10 mouse cellular contexts compared by ENCODE assay signal in genomic region chr11:77783747-77784646, GRCm38 (mm10). TPM values are rescaled to one million over a fixed set of nuclear protein-coding genes. Genes with fewer than 3 reads are reported as not detected.
DNase-seq lines count a peak whose midpoint lies in the region; ATAC-seq and TF ChIP-seq lines count a peak whose summit lies in the region.
"Had no signal": no experiment of that assay in that cellular context is flagged by ENCODE, and none has a peak within 500 bp of the region (broad histone marks: within the 10 kb centered on the region; RNA-seq: fewer than 3 reads in every experiment).

No protein-coding gene starts in this region.

- H3K27me3 ChIP-seq in MEL (ENCODE audit: control insufficient read depth in 1 of 2, insufficient read depth in 2 of 2, low read length in 2 of 2) = no peaks in the 10 kb centered on the region
- H3K27me3 ChIP-seq in forebrain, embryonic 13.5 days = no peaks in the 10 kb centered on the region
- H3K27me3 ChIP-seq in kidney, embryonic 14.5 days (ENCODE audit: control insufficient read depth, insufficient read depth, low read length) = no peaks in the 10 kb centered on the region
- H3K27me3 ChIP-seq in stomach, embryonic 15.5 days (replicated peaks) = no peaks in the 10 kb centered on the region

- peak in 1 of 2 experiments; percentile 63 for TF ChIP-seq EP300 in MEL (IDR thresholded peaks at IDR 0.05; ENCODE audit: low read depth in 1 of 2, low read length in 2 of 2)

- ATAC-seq in forebrain, embryonic 13.5 days = peak; percentile 41; the same call in 1 of the 2 replicates
- ATAC-seq in kidney, embryonic 14.5 days (ENCODE audit: low FRiP score, low TSS enrichment) = no peak
- ATAC-seq in stomach, embryonic 15.5 days (ENCODE audit: insufficient read depth, low FRiP score, low read depth) = peak; percentile 25; the same call in 1 of the 2 replicates

- TF ChIP-seq CTCF in MEL (IDR thresholded peaks at IDR 0.05 in 2 of 3, conservative IDR thresholded peaks at IDR 0.05 in 1 of 3; ENCODE audit: control insufficient read depth in 1 of 3, insufficient read depth in 1 of 3, low read depth in 2 of 3, low read length in 3 of 3, poor library complexity in 1 of 3, severe bottlenecking in 1 of 3) = peak in 2 of 3 experiments; percentile 26 to 30; a peak in 4 of 6 replicates

- H3K4me2 ChIP-seq in forebrain, embryonic 13.5 days = no peak overlapping the region
- H3K4me2 ChIP-seq in kidney, embryonic 14.5 days (replicated peaks; ENCODE audit: low read depth, low read length) = peak overlapping the region; percentile 5; the same call in 1 of the 2 replicates
- H3K4me2 ChIP-seq in stomach, embryonic 15.5 days = peak overlapping the region; percentile 13; the same call in 1 of the 2 replicates

- H3K4me1 ChIP-seq in MEL (ENCODE audit: control insufficient read depth in 1 of 2, insufficient read depth in 2 of 2, low read length in 2 of 2) = peaks cover 23 to 39% of the 10 kb centered on the region in 2 experiments
- H3K4me1 ChIP-seq in forebrain, embryonic 13.5 days = peaks cover 45% of the 10 kb centered on the region
- peaks cover 38% of the 10 kb centered on the region for H3K4me1 ChIP-seq in kidney, embryonic 14.5 days (ENCODE audit: control insufficient read depth, insufficient read depth, low read length)
- H3K4me1 ChIP-seq in stomach, embryonic 15.5 days = peaks cover 42% of the 10 kb centered on the region

- H3K9ac ChIP-seq in MEL (ENCODE audit: control insufficient read depth, low read depth, low read length, poor library complexity, severe bottlenecking) = peak overlapping the region; percentile 75
- 0 out of 2 replicates have a peak overlapping the region, but pooled peaks have one; percentile 3 for H3K9ac ChIP-seq in forebrain, embryonic 13.5 days
- no peak overlapping the region for H3K9ac ChIP-seq in kidney, embryonic 14.5 days (ENCODE audit: low read depth, low read length)
- no peak overlapping the region for H3K9ac ChIP-seq in stomach, embryonic 15.5 days

- 65% methylated on average over 18 of the region's 18 CpGs for WGBS in forebrain, embryonic 13.5 days
- WGBS in kidney, embryonic 14.5 days = 62% methylated on average over 18 of the region's 18 CpGs
- 49% methylated on average over 18 of the region's 18 CpGs for WGBS in stomach, embryonic 15.5 days

- peak in 1 of 2 experiments; percentile 68; a peak in 2 of 4 replicates for TF ChIP-seq POLR2A in MEL (IDR thresholded peaks at IDR 0.05; ENCODE audit: control insufficient read depth in 1 of 2, insufficient read depth in 1 of 2, low read depth in 1 of 2, low read length in 2 of 2, poor library complexity in 1 of 2)

- peak; percentile 30 for TF ChIP-seq RAD21 in MEL (IDR thresholded peaks at IDR 0.05; ENCODE audit: low read depth, low read length)

- no peaks in the 10 kb centered on the region for H3K9me3 ChIP-seq in MEL (replicated peaks; ENCODE audit: insufficient read depth, low read length)
- no peaks in the 10 kb centered on the region for H3K9me3 ChIP-seq in forebrain, embryonic 13.5 days (replicated peaks)
- H3K9me3 ChIP-seq in kidney, embryonic 14.5 days (ENCODE audit: control insufficient read depth, low read length) = no peaks in the 10 kb centered on the region
- no peaks in the 10 kb centered on the region for H3K9me3 ChIP-seq in stomach, embryonic 15.5 days

- DNase-seq in cerebellum, adult 11-12 months = peak; percentile 61
- no peak for DNase-seq in cerebellum, postnatal 36 days
- peak; percentile 85 for DNase-seq in MEL (ENCODE audit: low read depth, low spot score)
- peak; percentile 84 for DNase-seq in lung, postnatal 10 days
- DNase-seq in gastrocnemius, postnatal 10 days = no peak

- H3K4me3 ChIP-seq in MEL (ENCODE audit: control insufficient read depth in 1 of 2, insufficient read depth in 1 of 2, low read depth in 2 of 2, low read length in 2 of 2) = peak overlapping the region; percentile 33 to 54
- H3K4me3 ChIP-seq in forebrain, embryonic 13.5 days = no peak overlapping the region
- H3K4me3 ChIP-seq in kidney, embryonic 14.5 days (ENCODE audit: low read length) = no peak overlapping the region
- H3K4me3 ChIP-seq in stomach, embryonic 15.5 days (replicated peaks) = no peak overlapping the region; the same call in 1 of the 2 replicates

- H3K27ac ChIP-seq in MEL (ENCODE audit: control insufficient read depth, low read depth, low read length) = peak overlapping the region; percentile 95
- H3K27ac ChIP-seq in forebrain, embryonic 13.5 days = peak overlapping the region; percentile 41
- peak overlapping the region; percentile 90; the same call in 1 of the 2 replicates for H3K27ac ChIP-seq in kidney, embryonic 14.5 days (ENCODE audit: low read depth, low read length)
- peak overlapping the region; percentile 84 for H3K27ac ChIP-seq in stomach, embryonic 15.5 days

- no peaks in the 10 kb centered on the region; the same call in 1 of the 2 replicates for H3K79me2 ChIP-seq in MEL (ENCODE audit: control insufficient read depth, insufficient read depth, low read length, poor library complexity)

- H3K36me3 ChIP-seq in MEL (ENCODE audit: control insufficient read depth in 1 of 2, insufficient read depth in 2 of 2, low read length in 2 of 2) = peaks cover 0 to 33% of the 10 kb centered on the region in 2 experiments; a peak in 2 of 4 replicates
- peaks cover 19% of the 10 kb centered on the region for H3K36me3 ChIP-seq in forebrain, embryonic 13.5 days (ENCODE audit: poor library complexity, severe bottlenecking)
- no peaks in the 10 kb centered on the region for H3K36me3 ChIP-seq in kidney, embryonic 14.5 days (ENCODE audit: control insufficient read depth, insufficient read depth, low read length)
- no peaks in the 10 kb centered on the region for H3K36me3 ChIP-seq in stomach, embryonic 15.5 days

TF ChIP-seq in MEL, 35 proteins besides CTCF, POLR2A, EP300 and RAD21 (continues in another document):
- TF ChIP-seq SIN3A (IDR thresholded peaks at IDR 0.05; ENCODE audit: low read length) = peak; percentile 88
- no peak for TF ChIP-seq UBTF (IDR thresholded peaks at IDR 0.05; ENCODE audit: borderline replicate concordance, insufficient read depth, low read depth, low read length)
- no peak; the same call in 1 of the 2 replicates for TF ChIP-seq MYB (IDR thresholded peaks at IDR 0.05; ENCODE audit: low read depth, low read length)
- TF ChIP-seq POLR2AphosphoS2 (IDR thresholded peaks at IDR 0.05; ENCODE audit: low read length) = no peak
- no peak for TF ChIP-seq POLR2AphosphoS5 (IDR thresholded peaks at IDR 0.05; ENCODE audit: borderline replicate concordance, low read depth, low read length)
- TF ChIP-seq KAT2A (conservative IDR thresholded peaks at IDR 0.05; ENCODE audit: low read depth, low read length) = no peak
- no peak for TF ChIP-seq SMC3 (IDR thresholded peaks at IDR 0.05; ENCODE audit: low read depth, low read length)
- no peak for TF ChIP-seq ELF1 (IDR thresholded peaks at IDR 0.05; ENCODE audit: low read depth, low read length)
- TF ChIP-seq HCFC1 (IDR thresholded peaks at IDR 0.05; ENCODE audit: low read depth, low read length) = peak; percentile 35; the same call in 1 of the 2 replicates
- TF ChIP-seq ZKSCAN1 (IDR thresholded peaks at IDR 0.05; ENCODE audit: low read depth, low read length) = no peak
- no peak for TF ChIP-seq ZNF384 (IDR thresholded peaks at IDR 0.05; ENCODE audit: low read depth, low read length)
- no peak for TF ChIP-seq USF2 (IDR thresholded peaks at IDR 0.05; ENCODE audit: borderline replicate concordance in 1 of 2, insufficient read depth in 1 of 2, low read depth in 1 of 2, low read length in 2 of 2)
- no peak for TF ChIP-seq MEF2A (IDR thresholded peaks at IDR 0.05; ENCODE audit: extremely low read depth, insufficient replicate concordance, low read depth, low read length, poor library complexity, severe bottlenecking)
- no peak for TF ChIP-seq ZMIZ1 (IDR thresholded peaks at IDR 0.05; ENCODE audit: low read depth, low read length)
- TF ChIP-seq BHLHE40 (IDR thresholded peaks at IDR 0.05; ENCODE audit: borderline replicate concordance, low read depth, low read length) = 0 out of 2 replicates have a peak, but pooled peaks have one; percentile 23
- TF ChIP-seq MAFK (IDR thresholded peaks at IDR 0.05; ENCODE audit: borderline replicate concordance, low read depth, low read length) = no peak
- TF ChIP-seq NRF1 (IDR thresholded peaks at IDR 0.05; ENCODE audit: insufficient read depth, low read depth, low read length, poor library complexity, severe bottlenecking) = no peak
- peak; percentile 53 for TF ChIP-seq MAX (IDR thresholded peaks at IDR 0.05; ENCODE audit: low read length)
- TF ChIP-seq TAL1 (IDR thresholded peaks at IDR 0.05; ENCODE audit: low read length) = no peak
- no peak for TF ChIP-seq CHD2 (IDR thresholded peaks at IDR 0.05; ENCODE audit: low read length)
- TF ChIP-seq ZC3H11A (IDR thresholded peaks at IDR 0.05; ENCODE audit: low read depth, low read length) = no peak
- TF ChIP-seq MXI1 (IDR thresholded peaks at IDR 0.05; ENCODE audit: low read depth, low read length) = peak; percentile 76

RNA-seq across cellular contexts. Expression of gene Gm10277, which starts 3.5 kb away (rescaled TPM):
- total RNA-seq in MEL (2012; rRNA removed) = 0.16 and 0.35 TPM in 2 replicates
- under 1 TPM in 1 of 2 experiments, not detected in 1; 0.19 TPM for polyA plus RNA-seq in MEL (2012; ENCODE audit: insufficient read depth in 1 of 2, insufficient read length in 2 of 2, low read depth in 1 of 2, low replicate concordance in 2 of 2, missing spikeins in 1 of 2)
- 2.9 and 3.2 TPM in 2 replicates for polyA plus RNA-seq in forebrain, embryonic 13.5 days (2015; fragmentation: Nextera tagmentation; extraction: Ambion mirVana)
- polyA plus RNA-seq in kidney, embryonic 14.5 days (2014; fragmentation: Nextera tagmentation; extraction: Ambion mirVana) = 0.92 and 1.4 TPM in 2 replicates
- 1.5 and 1.6 TPM in 2 replicates for polyA plus RNA-seq in stomach, embryonic 15.5 days (2015; fragmentation: Nextera tagmentation; extraction: Ambion mirVana)
- total RNA-seq in gastrocnemius, postnatal 10 days (2021) = not detected
- total RNA-seq: layer of hippocampus, adult 18-20 months had no signal

RNA-seq across cellular contexts. Expression of gene Myo18a, which starts 21.0 kb away (rescaled TPM):
- 10.8 and 13.1 TPM in 2 replicates for total RNA-seq in MEL (2012; rRNA removed)
- 10 to 100 TPM in 1 of 2 experiments, not detected in 1; 18.0 TPM for polyA plus RNA-seq in MEL (2012; ENCODE audit: insufficient read depth in 1 of 2, insufficient read length in 2 of 2, low read depth in 1 of 2, low replicate concordance in 2 of 2, missing spikeins in 1 of 2)
- 38.2 and 48.1 TPM in 2 replicates for polyA plus RNA-seq in forebrain, embryonic 13.5 days (2015; fragmentation: Nextera tagmentation; extraction: Ambion mirVana)
- 19.1 and 21.1 TPM in 2 replicates for polyA plus RNA-seq in kidney, embryonic 14.5 days (2014; fragmentation: Nextera tagmentation; extraction: Ambion mirVana)
- 29.7 and 29.9 TPM in 2 replicates for polyA plus RNA-seq in stomach, embryonic 15.5 days (2015; fragmentation: Nextera tagmentation; extraction: Ambion mirVana)
- 100 to 1,000 TPM; 300 to 302 TPM for total RNA-seq in gastrocnemius, postnatal 10 days (2021)

RNA-seq across cellular contexts. Expression of gene Cryba1, which starts 58.9 kb away (rescaled TPM):
- total RNA-seq in MEL (2012; rRNA removed) = not detected in 2 replicates
- polyA plus RNA-seq in MEL (2012; ENCODE audit: insufficient read depth in 1 of 2, insufficient read length in 2 of 2, low read depth in 1 of 2, low replicate concordance in 2 of 2, missing spikeins in 1 of 2) = not detected
- 0.76 and 1.7 TPM in 2 replicates for polyA plus RNA-seq in forebrain, embryonic 13.5 days (2015; fragmentation: Nextera tagmentation; extraction: Ambion mirVana)
- polyA plus RNA-seq in kidney, embryonic 14.5 days (2014; fragmentation: Nextera tagmentation; extraction: Ambion mirVana) = not detected in 2 replicates
- 0.13 TPM in 1 of 2 replicates, not detected in the other for polyA plus RNA-seq in stomach, embryonic 15.5 days (2015; fragmentation: Nextera tagmentation; extraction: Ambion mirVana)
- not detected for total RNA-seq in gastrocnemius, postnatal 10 days (2021)
- total RNA-seq: ES-E14; layer of hippocampus, adult 18-20 months had no signal

Comparison
In these comparisons a context has a peak if more than half of its experiments do, and no peak if none do; other contexts are left out.
1. DNase-seq: peak in cerebellum, adult 11-12 months (single experiment), MEL (single experiment) and lung, postnatal 10 days (single experiment); none in cerebellum, postnatal 36 days (0 of 2) and gastrocnemius, postnatal 10 days (single experiment).
2. H3K27ac ChIP-seq: peak in every context shown above with its lines; median percentile 95 in MEL; 90 in kidney, embryonic 14.5 days; 84 in stomach, embryonic 15.5 days; 41 in forebrain, embryonic 13.5 days.
3. H3K4me3 ChIP-seq: peak in MEL (2 of 2); none in forebrain, embryonic 13.5 days (single experiment), kidney, embryonic 14.5 days (single experiment) and stomach, embryonic 15.5 days (single experiment).
4. H3K9ac ChIP-seq: peak in MEL (single experiment) and forebrain, embryonic 13.5 days (single experiment); none in kidney, embryonic 14.5 days (single experiment) and stomach, embryonic 15.5 days (single experiment).